Mouse (Mus musculus): ENCODE measurements around the gene Fam81a.
A peak's percentile ranks its signal among the peaks of the same experiment; 100 is the strongest.

The Fam81a gene

DNA sequence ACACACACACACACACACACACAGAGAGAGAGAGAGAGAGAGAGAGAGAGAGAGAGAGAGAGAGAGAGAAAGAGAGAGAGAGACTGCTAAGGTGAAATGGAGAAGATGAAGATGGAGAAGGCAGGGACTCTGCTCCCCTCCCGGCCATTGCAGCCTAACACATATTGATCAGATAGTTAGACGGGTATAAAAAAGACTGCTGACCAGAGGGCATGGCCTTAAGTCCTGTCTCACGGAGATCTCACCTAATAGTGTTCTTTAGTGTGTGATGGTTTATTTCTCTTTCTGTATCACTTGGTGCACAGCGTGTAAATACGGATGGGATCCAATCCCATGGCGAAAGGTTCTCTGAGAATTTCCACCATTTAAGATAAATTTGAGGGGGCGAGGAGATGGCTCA lies at the start of gene Fam81a:
TSS of gene Fam81a (minus strand) at position 101 of the 400 bp plus-strand sequence.
- no peak for DNase-seq

DNA sequence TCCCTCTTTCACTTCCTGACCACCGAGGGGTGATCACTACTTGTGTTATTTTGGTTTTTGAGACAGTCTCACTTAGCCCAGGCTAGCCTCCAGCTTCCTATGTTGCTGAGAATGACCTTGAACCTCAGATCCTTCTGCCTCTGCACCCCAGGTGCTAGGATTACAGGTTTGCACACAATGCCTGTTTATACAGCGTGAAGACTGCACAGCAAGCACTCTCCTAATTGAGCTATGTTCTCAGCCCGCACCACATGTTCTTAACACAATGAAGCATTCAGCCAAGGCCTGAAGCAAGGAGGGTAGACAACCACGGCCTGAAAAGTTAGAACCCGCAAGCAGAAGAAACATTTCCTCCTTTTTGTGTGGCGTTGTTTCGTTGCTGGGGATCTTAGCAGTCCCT lies 40.3 kb upstream of the Fam81a start:
- no peak for DNase-seq

DNA sequence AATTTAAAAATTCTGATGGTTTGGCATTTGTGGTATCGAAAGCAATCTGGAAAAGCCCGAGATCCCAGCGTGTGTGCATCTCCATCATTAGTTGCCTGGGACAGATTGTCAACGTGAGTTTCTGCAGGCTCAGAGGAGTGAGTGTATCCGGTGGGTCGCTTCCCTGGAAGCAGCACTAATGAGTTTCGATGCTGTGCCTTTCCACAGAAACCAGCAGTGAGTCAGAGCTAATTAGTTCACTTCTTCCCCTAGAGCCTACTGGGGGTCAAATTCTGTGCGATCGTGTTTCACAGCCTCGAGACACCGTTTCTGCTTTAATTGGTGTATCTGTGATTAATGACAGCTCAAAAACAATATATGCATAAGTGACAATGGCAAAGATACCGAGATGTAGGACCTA lies 39.4 kb upstream of the Fam81a start:
- DNase-seq = no peak

DNA sequence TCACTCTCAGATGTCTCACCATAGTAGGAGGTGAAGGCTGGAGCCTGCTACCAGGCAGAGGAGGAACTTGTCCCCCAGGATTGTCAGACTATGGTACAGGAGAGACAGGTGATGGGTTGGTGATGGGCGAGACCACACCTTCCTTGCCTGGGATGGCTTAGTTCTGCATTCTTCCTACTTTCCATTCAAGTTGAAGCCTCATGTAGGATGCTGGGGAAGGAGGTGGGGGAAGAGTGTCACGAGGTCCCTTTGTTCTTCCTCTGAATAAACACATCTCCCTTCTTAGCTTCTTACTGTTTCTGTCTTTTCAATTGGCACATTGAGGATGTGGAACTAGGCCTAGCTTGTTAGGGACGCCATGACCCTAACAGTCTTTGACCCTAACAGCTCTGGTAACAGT lies 33.9 kb upstream of the Fam81a start:
- no peak for DNase-seq

DNA sequence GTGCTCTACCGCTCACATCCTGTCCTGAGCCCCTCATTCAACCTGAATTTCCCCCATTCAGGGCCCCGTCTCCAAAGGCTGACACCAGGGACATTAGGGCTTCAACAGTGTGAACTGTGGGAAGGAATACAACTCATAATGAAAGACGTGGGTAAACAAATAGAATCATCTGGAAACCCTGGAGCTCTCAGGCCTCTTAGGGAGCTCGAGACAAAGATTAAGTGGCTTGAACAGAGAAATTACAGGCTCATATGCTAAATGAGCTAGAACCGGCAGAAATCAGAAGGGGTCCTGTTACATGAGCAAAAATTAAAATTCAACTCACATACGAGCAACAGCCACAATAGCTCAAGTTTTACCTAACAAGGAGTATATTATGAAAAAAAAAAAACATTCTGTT lies 32.5 kb upstream of the Fam81a start:
- no peak for DNase-seq

DNA sequence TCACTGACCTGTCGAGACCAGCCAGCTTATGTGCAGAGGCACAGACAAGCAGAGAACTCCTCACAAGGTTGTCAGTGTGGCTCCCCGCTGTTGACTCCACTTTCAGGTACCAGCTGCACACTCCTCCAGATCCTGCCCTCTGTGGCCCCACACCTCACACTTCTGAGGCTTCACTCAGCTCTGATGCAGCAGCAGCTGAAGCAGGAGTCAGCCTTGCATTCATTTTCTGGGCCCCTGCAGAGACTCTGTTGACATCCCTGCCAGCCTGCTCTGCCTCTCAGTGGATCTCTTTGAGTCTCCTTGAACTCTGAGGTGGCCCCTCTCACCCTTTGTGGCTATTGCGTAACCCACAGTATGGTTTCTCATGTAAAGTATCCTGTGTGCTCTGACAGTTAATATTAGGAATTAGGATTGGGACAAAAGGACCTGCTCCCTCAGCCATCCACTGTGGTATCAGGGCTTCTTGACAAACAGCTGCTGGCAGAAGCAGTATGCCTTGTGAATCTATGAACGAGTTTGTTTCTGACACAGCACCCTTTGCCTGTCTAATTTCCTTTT lies 32.0 kb upstream of the Fam81a start:
- no peak for DNase-seq

DNA sequence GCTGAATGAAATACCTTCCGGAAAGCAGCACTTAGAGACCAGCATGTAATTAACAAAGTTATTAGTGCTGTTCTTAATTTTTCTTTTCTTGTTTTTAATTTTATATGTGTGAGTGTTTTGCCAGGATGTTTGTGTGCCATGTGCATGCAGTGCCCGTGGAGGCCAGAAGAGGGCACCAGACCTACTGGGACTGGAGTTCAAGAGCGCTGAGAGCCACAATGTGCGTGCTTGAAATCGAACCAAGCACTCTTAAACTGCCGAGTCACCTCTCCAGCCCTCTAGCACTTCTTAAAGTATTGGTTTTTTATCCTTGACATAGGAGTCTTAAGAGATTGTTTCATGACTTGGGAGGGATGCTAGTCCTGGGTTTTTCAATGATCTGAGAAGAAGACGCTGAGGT lies 26.6 kb upstream of the Fam81a start:
- DNase-seq = no peak

DNA sequence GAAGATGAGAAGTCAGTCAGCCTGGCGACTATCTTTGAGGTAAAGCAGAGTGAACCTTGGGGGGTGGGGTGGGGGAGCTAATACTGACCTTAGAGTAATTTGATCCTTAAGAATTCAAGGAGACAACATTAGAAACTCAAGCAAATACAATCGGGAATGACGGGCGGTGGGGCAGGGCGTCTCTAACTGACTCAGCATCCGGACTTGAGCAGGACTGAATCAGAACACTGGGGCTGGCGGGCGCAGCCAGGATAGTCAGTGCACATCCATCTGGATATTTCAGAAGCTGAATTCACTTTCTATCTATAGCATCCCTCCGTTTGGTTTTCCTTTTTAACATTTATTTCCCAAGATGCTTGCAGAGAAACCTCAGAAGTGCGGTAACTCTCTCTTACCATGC lies 17.7 kb upstream of the Fam81a start:
- no peak for DNase-seq

DNA sequence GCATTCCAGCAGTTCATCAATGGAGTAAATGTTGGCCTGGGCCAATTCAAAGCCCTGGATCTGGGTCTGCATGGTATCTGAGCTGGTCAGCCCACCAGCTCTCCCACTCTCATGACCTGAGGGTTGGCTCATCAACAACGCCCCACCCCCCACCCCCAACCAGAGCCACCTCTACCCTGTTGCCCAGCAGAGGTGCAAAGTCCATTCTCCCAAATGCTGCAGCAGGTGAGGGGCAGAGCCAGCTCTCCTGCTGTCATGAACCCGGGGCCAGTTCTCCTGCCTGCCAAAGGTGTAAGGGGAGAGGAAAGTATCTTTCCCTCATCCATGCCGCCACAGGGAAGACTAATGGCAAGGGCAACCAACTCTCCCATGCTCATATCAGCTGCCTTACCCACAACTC lies 5.3 kb upstream of the Fam81a start:
- no peak for DNase-seq

DNA sequence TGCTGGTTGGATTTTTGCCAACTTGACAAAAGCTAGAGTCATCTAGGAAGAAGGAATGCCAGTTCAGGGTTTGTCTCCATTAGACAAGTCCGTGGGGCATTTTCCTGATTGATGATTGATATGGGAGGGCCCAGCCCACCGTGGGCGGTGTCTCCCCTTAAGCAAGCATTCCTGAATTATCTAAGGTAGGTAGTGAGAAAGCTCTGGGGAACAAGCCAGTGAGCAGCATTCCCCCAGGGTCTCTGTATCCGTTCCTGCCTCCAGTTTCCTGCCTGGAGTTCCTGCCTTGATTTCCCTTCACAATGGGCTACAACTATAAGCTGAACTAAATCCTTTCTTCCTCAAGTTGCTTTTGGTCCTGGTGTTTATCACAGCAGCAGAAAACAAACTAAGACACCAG lies 3.1 kb upstream of the Fam81a start:
- no peak for DNase-seq

DNA sequence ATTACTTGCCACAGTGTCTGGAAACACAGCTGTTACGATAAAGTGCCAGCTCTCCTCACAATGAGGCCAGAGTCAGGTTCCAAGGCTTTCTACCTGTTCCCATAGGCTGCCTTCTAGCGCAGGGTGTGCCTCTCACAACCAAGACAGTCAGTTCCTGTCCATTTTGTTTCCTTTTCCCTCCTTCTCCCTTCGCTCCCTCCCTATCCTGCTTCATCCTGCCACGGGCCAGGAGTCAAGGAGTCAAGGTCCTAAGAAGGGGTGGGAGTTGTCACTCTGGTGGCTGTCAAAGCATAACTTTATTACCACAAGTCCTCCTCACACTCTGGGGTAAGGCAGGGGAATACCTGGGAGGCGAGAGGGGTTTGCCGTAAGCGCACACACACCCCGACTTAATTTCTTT lies 966 bp upstream of the Fam81a start:
- DNase-seq = no peak

DNA sequence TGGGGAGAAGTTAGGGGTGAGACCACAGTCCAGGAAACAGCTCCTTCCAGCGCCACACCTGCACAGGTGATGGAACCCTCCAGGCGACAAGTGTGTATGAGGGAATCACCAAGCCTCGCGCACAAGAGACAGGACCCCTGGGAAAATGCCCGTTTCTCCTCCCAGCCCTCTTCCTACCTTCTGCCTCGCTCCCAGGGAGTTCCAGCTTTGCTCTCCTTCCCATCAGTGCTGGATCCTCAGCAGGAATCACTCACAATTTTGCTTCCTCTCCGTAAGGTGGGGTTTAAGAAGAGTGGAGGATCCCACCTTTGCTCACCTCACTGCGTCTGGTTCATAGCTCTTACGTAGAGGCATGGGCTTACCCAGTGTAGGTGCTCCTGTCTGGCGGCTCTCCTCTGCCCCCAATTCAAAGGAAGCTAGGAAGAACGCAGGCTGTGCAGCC lies 454 bp downstream of the Fam81a start:
- DNase-seq = no peak

DNA sequence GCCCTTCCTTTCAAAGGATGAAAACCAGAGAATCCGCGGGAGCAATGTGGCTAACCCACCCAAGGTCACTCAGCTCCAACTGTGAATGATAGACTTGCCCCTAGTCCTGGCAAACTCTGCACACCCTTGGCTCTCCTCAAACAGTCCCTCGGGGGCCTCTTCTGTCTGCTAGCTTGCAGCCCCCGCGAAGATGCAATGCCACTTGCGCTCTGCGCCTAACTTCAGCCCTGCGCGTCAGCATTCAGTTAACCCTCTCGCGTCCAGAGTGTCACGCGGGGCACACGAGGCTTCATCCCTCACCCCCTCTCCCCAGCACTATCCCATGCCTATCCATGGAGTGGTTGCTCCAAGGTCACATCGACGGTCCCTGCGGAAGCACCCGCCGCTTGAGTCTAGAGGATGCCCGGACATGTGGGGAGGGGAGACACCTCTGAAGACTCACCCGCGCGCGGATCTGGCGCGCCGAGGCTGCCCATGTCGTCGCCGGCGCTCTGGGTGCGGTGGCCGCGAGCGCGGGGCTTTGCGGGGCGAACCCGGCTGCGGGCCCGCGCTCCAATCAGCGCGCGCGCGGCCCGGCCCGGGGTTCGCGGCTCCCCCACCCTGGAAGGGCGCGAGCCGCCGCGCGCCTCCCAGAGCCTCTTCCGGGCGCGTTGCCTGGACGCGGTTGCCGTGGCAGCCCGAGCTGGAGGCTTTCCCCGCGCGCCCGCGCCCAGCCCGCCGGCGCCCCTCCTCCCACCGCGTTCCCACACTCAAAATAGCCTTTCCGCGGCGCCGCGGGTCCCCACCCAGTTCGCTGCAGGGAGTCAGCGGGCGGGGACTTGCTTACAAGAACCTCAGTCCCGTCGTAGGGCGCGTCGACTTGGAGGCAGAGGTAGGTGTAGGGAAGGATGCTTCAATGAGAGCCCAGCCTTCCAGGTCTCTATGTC lies 1.2 kb downstream of the Fam81a start:
- DNase-seq = peak; percentile 3

DNA sequence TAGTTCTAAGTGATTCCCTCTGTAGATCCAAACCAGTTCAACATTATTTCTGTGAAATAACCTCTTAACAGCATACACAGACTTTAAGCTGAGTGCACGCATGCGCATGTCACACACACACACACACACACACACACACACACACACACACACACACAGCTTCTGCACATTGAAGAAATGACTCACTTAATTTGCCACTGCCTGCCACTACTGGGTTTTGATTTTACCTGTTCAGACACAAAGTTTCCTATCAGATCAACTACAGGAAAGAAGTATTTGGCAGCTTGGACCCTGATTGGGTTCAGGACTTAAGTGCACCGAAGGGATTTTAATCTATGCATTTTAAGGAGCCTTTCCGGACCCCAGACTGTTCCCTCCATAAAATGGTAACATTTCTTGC lies 2.0 kb downstream of the Fam81a start:
- DNase-seq = no peak

DNA sequence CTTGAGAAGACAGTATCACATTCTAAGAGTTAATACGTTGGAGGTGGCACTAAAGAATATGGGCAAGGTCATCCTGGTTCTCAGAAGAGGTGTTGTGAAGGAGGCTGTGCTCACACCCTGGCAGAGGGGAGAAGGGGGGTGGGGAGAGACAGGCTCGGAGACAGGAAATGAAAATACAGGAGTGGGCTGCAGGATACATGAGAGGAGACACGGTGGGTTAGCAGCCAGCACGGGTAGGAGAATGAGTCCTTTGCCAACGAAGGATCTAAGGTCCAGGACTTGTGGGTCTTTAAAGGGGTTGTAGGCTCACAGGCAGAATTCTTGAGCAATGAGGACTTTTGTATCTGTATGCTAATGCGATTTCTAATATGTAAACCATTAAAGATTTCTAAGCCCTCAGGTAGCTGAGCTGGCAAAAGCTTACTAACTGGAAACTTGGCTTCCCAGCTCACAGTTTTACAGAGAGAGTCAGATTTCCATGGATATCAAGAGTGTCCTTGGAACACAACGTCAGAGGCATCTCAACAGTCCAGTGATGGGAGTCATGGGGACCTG lies 3.0 kb downstream of the Fam81a start:
- no peak for DNase-seq

DNA sequence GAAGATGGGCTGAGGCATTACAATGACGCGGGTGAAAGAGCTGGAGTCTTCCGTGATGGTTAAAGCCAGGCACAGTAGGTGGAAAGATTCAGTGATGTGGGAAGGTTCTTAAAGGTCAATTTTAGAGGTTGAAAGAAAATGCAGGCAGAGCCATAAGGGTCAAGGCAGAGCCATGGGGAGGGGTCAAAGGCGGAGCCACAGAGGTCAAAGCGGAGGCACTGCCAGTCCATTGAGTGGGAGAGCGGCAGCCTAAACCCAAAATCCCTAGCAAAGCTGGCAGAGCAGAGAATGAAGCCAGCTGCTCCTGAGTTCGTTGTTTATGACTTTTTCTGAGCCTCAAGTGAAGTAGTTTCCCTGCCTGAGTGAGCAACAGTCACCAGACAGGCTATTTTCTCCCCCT lies 3.8 kb downstream of the Fam81a start:
- DNase-seq = no peak

DNA sequence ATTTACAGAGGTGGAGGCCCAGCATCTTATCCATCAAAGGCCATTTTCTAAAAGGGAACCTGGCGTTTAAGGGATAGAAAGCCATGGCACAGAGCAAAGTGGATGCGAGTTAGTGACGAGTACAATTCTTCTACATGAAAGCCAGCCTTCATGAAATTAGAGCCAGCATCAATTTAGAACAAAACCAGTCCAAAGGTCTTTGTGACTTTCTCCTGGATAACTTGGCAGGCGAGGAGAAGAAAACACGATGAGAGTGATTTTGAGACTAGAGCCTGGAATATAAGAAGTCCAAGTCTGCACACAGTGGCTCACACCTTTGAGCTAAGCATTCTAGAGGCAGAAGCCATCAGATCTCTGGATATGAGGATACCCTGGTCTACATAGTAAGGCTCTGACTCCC lies 4.4 kb downstream of the Fam81a start:
- DNase-seq = no peak

DNA sequence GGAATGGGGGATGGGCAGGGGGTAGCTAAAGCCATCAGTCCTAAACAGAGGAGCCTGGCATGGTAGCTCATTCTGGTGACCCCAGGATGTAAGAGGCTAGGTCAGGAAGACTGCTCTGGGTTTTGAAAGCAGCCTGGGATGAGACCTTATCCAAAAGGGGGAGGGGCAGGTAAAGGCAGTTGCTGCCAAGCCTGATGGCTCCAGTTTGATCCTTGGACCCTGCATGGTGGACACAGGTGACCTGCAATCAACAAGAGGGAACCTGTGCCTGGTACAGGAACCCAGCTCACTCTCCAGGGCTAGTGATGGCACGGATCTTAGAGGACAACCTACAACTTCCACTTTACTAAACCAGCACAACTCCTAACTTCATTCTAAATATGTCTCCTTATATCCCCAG lies 7.2 kb downstream of the Fam81a start:
- no peak for DNase-seq

DNA sequence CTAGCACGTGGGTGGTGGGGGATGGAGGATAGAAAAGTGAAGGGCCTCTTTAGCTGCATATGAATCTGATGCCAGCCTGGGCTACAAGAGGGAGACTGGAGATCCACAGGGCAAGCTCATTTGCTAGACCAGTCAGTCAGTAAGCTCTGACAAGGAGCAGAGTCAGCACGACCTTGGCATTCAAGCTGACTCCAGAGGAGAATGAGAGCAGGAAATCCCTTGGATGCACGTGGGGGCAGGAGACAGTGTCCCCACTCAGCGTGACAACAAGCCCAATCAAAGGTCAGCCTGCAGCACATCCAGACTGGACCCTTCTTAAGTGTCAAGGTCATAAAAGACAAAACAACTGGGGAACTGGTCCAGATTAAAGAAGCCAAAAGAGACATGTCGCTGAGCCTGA lies 7.6 kb downstream of the Fam81a start:
- no peak for DNase-seq

DNA sequence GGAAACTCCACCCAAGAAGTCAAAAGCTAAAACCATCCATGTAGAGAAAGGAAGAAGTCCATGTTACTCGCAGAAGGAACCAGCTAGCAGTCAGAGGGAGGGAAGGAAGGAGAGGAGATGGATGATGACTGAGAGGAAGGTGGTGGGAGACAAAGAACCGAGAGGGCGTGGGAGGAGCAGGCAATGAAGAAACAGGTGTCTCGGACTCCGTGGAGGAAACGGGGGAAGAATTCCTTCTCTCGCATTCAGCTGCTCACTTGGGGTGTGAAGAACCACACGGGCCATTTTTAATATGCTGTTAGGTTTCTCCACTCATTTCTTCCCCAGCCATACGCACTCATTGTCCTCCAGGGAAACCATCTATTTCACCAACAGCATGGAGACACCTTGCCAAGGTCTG lies 8.1 kb downstream of the Fam81a start:
- DNase-seq = no peak

DNA sequence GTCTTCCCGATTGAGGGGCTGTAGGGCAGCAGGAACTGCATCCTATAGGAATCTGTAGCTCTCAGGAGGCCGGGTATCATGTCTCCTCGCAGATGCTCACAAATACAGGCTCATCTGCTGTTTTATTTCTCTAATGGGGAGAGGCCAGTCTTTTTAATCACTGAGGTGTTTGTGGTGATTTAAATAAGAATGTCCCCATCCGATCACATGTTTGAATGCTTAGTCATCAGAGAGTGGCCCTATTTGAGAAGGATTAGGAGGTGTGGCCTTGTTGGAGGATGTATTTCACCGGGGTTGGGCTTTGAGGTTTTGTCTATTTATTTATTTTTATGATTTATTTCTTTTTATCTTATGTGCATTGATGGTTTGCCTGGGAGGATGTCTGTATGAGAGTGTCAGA lies 11.6 kb downstream of the Fam81a start:
- DNase-seq = no peak

DNA sequence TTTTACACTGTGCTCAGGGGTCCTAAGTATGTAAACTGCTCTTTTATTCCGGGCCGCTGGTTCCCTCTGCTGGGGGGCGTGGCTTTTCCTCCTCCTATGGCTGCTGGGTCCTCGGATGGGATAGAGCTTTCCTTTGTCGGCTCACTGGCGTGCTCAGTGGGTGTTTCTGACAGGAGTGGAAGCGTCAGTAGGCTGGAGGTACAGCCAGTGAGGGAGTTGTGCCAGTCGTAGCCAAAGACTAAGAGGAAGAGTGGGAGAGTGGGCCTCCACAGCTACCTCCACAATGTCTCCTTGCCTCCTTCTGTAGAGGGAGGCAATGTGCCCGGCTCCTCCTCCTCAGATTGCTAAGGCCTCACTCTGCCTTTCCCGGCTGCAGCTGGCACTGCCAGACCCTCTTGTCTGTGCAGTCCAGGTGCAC lies 30.5 kb downstream of the Fam81a start:
- DNase-seq = no peak

DNA sequence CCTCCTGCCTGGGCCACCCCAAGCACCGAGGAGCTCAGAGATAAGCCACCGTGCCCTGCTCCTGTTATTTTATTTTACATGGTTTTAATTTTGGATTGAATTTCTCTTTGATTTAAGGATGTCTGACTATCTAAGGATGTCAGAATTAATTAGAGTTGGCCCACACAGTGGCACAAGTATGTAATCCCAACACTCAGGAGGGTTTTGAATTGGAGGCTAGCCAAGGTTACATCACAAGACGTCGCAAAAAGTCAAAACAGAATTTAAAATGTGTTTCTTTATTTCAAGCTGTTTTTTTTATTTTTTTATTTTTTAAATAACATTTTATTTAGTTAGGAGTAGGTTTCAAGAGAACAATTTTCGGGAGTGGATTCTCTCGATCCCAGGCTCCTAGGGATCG lies 31.5 kb downstream of the Fam81a start:
- no peak for DNase-seq

DNA sequence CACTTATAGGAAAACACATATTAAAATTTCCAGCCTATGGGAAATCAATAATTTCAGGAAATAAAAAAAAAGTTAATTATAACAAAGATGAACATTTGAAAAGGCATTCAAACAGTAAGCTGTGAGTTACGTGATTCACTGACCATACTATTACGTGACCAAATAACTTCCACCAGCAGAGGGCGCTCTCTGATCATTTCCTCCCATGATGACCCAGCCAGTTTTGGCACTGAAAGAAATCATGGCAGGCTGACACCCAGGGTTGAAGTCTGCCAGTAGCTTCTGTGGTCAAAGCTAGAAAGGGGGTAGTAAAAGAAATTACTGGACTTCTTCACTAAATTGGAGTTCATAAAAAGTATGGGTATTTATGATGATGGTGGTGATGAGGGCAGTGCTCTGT lies 33.1 kb downstream of the Fam81a start:
- DNase-seq = peak; percentile 64
